Mouse (Mus musculus) lung, postnatal 0 days (tissue): ENCODE measurements around the gene Sox14. TPM values are rescaled to one million over a fixed set of nuclear protein-coding genes. Genes with fewer than 3 reads are reported as not detected.

Experiments
- ATAC-seq: fragments of 200-750 bp; cut with Nextera tagmentation; 2 replicates; pipeline ENCODE4 v1.8.0; 2017; ENCODE audit warnings: moderate library complexity
- DNase-seq: peaks from one replicate; pipeline ENCODE4 v3.0.0-alpha.2; 2016; ENCODE audit warnings: low spot score
- H3K27ac ChIP-seq: fragments of 300-500 bp; sonication (generic); 2 replicates; pipeline ENCODE4 v1.5.1; 2014; ENCODE audit warnings: antibody characterized with exemption, mild to moderate bottlenecking, low read length, mixed read lengths
- H3K27me3 ChIP-seq: fragments of 300-500 bp; sonication (generic); replicated peaks from 2 replicates; pipeline ENCODE4 v1.6.1; 2014; ENCODE audit warnings: low read length, mixed read lengths; ENCODE audit not compliant: insufficient read depth
- H3K36me3 ChIP-seq: fragments of 300-500 bp; sonication (generic); 2 replicates; pipeline ENCODE4 v1.6.1; 2014; ENCODE audit warnings: low read length, mixed read lengths; ENCODE audit not compliant: insufficient read depth
- H3K4me1 ChIP-seq: fragments of 300-500 bp; sonication (generic); 2 replicates; pipeline ENCODE4 v1.6.1; 2014; ENCODE audit warnings: antibody characterized with exemption, low read depth, low read length, mixed read lengths; ENCODE audit not compliant: insufficient read depth
- H3K4me2 ChIP-seq: fragments of 300-500 bp; sonication (generic); replicated peaks from 2 replicates; pipeline ENCODE4 v1.6.1; 2014; ENCODE audit warnings: low read depth, mild to moderate bottlenecking, low read length, moderate library complexity, mixed read lengths
- H3K4me3 ChIP-seq: fragments of 300-500 bp; sonication (generic); 2 replicates; pipeline ENCODE4 v1.5.1; 2014; ENCODE audit warnings: low read depth, low read length
- H3K9ac ChIP-seq: fragments of 300-500 bp; sonication (generic); replicated peaks from 2 replicates; pipeline ENCODE4 v1.6.1; 2014; ENCODE audit warnings: low read depth, mild to moderate bottlenecking
- H3K9me3 ChIP-seq: fragments of 300-500 bp; sonication (generic); 2 replicates; pipeline ENCODE4 v1.6.1; 2016; ENCODE audit warnings: low read length, mixed read lengths
- CTCF ChIP-seq: IDR thresholded peaks from 2 replicates; pipeline ENCODE4 v1.5.1; 2016; ENCODE audit warnings: antibody characterized with exemption, mild to moderate bottlenecking
- EP300 ChIP-seq: IDR thresholded peaks from 2 replicates; pipeline ENCODE4 v1.6.1; 2016; ENCODE audit warnings: antibody characterized with exemption, mild to moderate bottlenecking, control low read depth
- WGBS: fragments of 180-500 bp; shearing (Covaris S2); extraction: QIAGEN DNeasy Blood & Tissue Kit; methylation state at CpG from one replicate; pipeline ENCODE4 v1.1.7; 2014; 5-methylcytosine and 5-hydroxymethylcytosine counted together
- polyA plus RNA-seq: library from polyadenylated mRNA; unstranded; fragments of >200 nt; fragmentation: Nextera tagmentation; extraction: Ambion mirVana; gene quantifications from 2 replicates; pipeline ENCODE4 v1.2.1, GENCODE M21; 2015

Gene Sox14
- polyA plus RNA-seq, 1 experiment from 2014 or later = not detected

DNA sequence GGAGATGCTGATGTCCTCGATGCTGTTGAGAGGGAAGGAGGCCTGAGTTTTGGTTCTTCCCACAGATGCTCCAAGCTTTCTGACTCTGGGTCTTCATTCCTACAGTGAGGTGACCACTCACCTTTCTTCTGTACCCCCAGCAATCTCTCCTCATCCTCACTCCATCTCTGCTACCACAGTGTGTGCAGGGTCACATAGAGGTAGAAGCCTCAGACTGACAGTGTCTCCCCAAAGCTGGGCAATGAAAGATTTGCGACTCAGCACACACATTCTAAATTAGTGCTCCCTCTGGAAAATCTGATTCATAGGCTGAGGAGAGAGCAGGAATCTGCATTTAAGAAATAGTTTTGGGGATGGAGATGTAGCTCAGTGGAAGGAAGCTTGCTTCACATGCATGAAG lies 21.5 kb downstream of the Sox14 start:
- H3K27ac ChIP-seq = no peak overlapping the region
- no peak for DNase-seq
- H3K4me2 ChIP-seq = no peak overlapping the region
- H3K9me3 ChIP-seq = no peaks in the 10 kb centered on the region
- WGBS = 76% methylated on average over 2 of the region's 2 CpGs
- no peak for TF ChIP-seq EP300
- TF ChIP-seq CTCF = no peak
- no peaks in the 10 kb centered on the region for H3K36me3 ChIP-seq
- H3K9ac ChIP-seq = no peak overlapping the region
- H3K4me3 ChIP-seq = no peak overlapping the region
- H3K4me1 ChIP-seq = no peaks in the 10 kb centered on the region
- ATAC-seq = no peak
- H3K27me3 ChIP-seq = no peaks in the 10 kb centered on the region

DNA sequence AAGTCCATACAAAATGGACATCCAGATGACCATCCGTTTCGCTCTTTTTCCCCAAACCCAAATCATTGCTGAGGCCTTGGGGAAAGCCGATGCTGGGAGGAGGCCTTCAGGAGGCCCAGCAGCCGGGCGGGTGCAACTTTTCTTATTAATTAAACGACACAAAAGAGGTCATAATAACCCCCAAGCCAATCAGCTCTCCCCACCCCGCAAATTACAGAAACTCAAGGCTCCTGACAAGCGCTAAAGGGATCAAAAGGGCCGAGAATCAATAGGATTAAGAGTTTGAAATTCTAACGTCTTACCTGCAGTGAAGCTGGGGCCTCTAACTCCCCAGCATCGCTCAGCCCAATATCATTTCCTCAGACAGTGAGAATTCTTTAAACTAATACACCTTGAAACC lies 22.6 kb downstream of the Sox14 start:
- TF ChIP-seq EP300 (no peak), CTCF (no peak)
- 63% methylated on average over 11 of the region's 11 CpGs for WGBS
- H3K36me3 ChIP-seq = no peaks in the 10 kb centered on the region
- DNase-seq = no peak
- ATAC-seq = no peak
- no peak overlapping the region for H3K9ac ChIP-seq
- no peak overlapping the region for H3K4me3 ChIP-seq
- H3K27me3 ChIP-seq = no peaks in the 10 kb centered on the region
- no peak overlapping the region for H3K4me2 ChIP-seq
- H3K9me3 ChIP-seq = no peaks in the 10 kb centered on the region
- no peaks in the 10 kb centered on the region for H3K4me1 ChIP-seq
- no peak overlapping the region for H3K27ac ChIP-seq

DNA sequence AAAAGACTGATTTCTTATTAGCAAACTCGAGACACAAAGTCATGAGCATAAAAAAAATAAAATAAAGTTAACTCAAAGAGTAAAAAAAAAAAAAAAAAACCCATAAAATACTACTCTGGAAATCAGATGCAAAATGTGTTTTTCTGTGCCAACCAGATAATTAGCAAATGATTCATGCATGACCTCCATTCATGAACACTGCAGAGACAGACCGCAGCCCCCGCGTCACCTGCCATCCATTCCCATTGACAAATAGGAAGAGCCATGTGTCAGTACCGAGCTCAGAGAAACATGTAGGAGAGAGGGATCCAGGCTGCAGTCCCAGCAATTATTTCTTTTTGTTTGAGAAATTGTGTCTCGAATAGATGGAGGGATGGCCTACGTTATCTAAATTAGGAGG lies 25.6 kb downstream of the Sox14 start:
- Histone ChIP-seq H3K9ac (no peak overlapping the region), H3K4me2 (no peak overlapping the region), H3K27me3 (no peaks in the 10 kb centered on the region), H3K4me3 (no peak overlapping the region), H3K4me1 (no peaks in the 10 kb centered on the region), H3K9me3 (no peaks in the 10 kb centered on the region), H3K27ac (no peak overlapping the region), H3K36me3 (no peaks in the 10 kb centered on the region)
- DNase-seq (no peak), ATAC-seq (no peak)
- TF ChIP-seq CTCF = no peak
- TF ChIP-seq EP300 = no peak
- WGBS = 80% methylated on average over 7 of the region's 7 CpGs

DNA sequence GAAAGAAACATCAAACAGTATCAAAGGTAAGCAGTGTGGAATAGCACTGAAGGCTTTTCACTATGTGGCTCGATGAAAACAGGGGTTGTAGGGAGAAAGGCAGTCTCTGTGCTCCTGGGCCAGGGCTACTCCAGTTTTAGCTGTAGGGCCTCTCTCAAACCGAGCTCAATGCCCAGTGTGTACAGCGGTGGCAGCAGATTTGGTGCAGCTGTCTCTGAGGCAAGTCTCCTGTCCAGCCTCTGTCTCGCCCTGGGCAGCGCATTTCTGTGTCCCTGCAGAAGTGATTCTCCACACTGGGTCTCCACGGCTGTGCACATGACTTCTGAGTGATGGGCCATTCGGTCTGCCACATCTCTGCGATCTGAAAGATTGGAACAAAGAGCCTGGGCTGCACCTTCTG lies 27.6 kb downstream of the Sox14 start:
- ATAC-seq (no peak), DNase-seq (peak; percentile 14)
- 34% methylated on average over 8 of the region's 8 CpGs for WGBS
- no peak for TF ChIP-seq EP300
- no peak for TF ChIP-seq CTCF
- no peak overlapping the region for H3K9ac ChIP-seq
- H3K4me3 ChIP-seq = no peak overlapping the region
- H3K4me1 ChIP-seq = no peaks in the 10 kb centered on the region
- no peak overlapping the region for H3K4me2 ChIP-seq
- H3K27me3 ChIP-seq = no peaks in the 10 kb centered on the region
- H3K36me3 ChIP-seq = no peaks in the 10 kb centered on the region
- H3K27ac ChIP-seq = no peak overlapping the region
- H3K9me3 ChIP-seq = no peaks in the 10 kb centered on the region

DNA sequence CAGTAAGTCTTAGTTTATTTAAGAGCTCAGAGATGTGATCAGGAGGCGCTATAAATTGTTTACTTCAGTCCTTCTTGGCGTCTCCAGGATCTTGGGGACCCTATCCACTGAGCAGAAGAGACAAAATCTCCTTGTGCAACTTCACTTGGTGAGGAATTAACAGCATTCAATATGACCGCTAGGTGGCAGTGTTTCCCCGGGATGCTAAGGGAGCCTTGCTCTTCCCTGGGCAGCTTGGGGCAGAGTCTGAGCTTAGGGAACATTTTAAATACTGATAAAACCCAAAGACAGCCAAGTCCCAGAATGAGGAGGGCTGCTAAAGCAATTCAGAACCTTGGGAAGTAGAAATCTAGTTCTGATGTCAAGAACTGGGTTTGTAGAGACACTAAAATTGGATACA lies 29.1 kb downstream of the Sox14 start:
- no peaks in the 10 kb centered on the region for H3K9me3 ChIP-seq
- no peaks in the 10 kb centered on the region for H3K27me3 ChIP-seq
- ATAC-seq (0 out of 2 replicates have a peak, but pooled peaks have one; percentile 25), DNase-seq (peak; percentile 76)
- H3K9ac ChIP-seq = no peak overlapping the region
- H3K4me2 ChIP-seq = no peak overlapping the region
- no peak overlapping the region for H3K27ac ChIP-seq
- WGBS = 0% methylated on average over 4 of the region's 4 CpGs
- H3K4me3 ChIP-seq = no peak overlapping the region
- peak; percentile 91 for TF ChIP-seq CTCF
- no peak for TF ChIP-seq EP300
- no peaks in the 10 kb centered on the region for H3K4me1 ChIP-seq
- no peaks in the 10 kb centered on the region for H3K36me3 ChIP-seq

DNA sequence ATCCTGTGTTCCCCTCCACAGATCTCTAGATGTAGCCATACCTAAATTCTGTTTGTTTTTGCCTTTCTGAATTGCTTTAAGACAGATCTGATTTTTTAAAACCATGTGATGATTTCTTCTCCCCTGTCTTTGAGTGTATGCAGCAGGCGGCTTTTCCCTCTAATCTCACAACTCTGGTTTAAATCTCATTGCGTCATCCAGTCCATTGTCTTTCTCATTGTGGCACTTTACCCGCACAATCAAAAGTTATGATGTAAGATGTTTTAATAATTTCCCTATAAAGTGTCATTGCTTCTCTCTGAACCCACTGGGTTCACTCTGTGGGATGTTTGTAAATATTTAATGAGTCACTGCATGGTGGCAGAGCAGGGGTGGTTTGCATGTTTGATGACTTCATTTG lies 36.6 kb downstream of the Sox14 start:
- Histone ChIP-seq H3K4me1 (no peaks in the 10 kb centered on the region), H3K9ac (no peak overlapping the region), H3K9me3 (no peaks in the 10 kb centered on the region), H3K27ac (no peak overlapping the region), H3K27me3 (no peaks in the 10 kb centered on the region), H3K4me3 (no peak overlapping the region), H3K36me3 (no peaks in the 10 kb centered on the region), H3K4me2 (no peak overlapping the region)
- ATAC-seq = no peak
- 66% methylated on average over 3 of the region's 3 CpGs for whole genome bisulfite sequencing
- DNase-seq = peak; percentile 12
- TF ChIP-seq CTCF (no peak), EP300 (no peak)

DNA sequence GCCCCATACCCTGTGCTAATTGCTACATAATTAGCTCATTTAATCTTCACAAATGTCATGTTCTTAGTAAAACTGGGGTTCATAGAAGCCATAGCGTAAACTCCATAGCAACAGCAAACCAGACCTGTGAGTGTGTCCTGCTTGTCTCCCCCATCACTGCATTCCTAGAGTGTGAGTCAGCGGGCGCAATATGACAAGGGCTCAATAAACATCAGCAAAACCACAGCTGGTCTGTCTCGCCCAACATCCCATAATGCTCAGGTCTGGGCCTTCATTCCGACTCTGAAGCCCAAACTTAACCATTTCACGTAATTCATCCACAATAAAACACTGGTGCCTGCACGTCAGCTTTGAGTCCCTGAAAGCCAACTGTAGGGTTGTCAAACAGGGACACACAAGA lies 37.1 kb downstream of the Sox14 start:
- no peak overlapping the region for H3K4me3 ChIP-seq
- H3K4me1 ChIP-seq = no peaks in the 10 kb centered on the region
- H3K36me3 ChIP-seq = no peaks in the 10 kb centered on the region
- DNase-seq (peak; percentile 63), ATAC-seq (peak; percentile 75)
- H3K27ac ChIP-seq = no peak overlapping the region
- no peak overlapping the region for H3K9ac ChIP-seq
- no peaks in the 10 kb centered on the region for H3K27me3 ChIP-seq
- no peak overlapping the region for H3K4me2 ChIP-seq
- no peaks in the 10 kb centered on the region for H3K9me3 ChIP-seq
- TF ChIP-seq CTCF (no peak), EP300 (no peak)
- WGBS = 31% methylated on average over 7 of the region's 7 CpGs
